Mouse (Mus musculus) hindbrain, embryonic 10.5 days (tissue): Measurements from ENCODE around the gene Thsd7b. TPM values are rescaled to one million over a fixed set of nuclear protein-coding genes. Genes with fewer than 3 reads are reported as not detected.
A peak's percentile ranks its signal among the peaks of the same experiment; 100 is the strongest.
"Not testable (repeated sequence)": the region's sequence is repeated elsewhere in the genome, so short reads cannot be mapped to it uniquely, and the experiment has no call there.

Experiments
- DNase-seq: peaks from one replicate; pipeline ENCODE4 v3.0.0-alpha.2; 2017; ENCODE audit warnings: low spot score
- H3K27ac ChIP-seq: fragments of 300-500 bp; sonication (generic); 2 replicates; pipeline ENCODE4 v1.5.1; 2016; ENCODE audit warnings: mild to moderate bottlenecking, moderate library complexity
- H3K27me3 ChIP-seq: fragments of 300-500 bp; sonication (generic); 2 replicates; pipeline ENCODE4 v1.6.1; 2016; ENCODE audit warnings: mild to moderate bottlenecking; ENCODE audit not compliant: poor library complexity, insufficient read depth, severe bottlenecking
- H3K36me3 ChIP-seq: fragments of 300-500 bp; sonication (generic); 2 replicates; pipeline ENCODE4 v1.6.1; 2016; ENCODE audit warnings: mild to moderate bottlenecking, moderate library complexity
- H3K4me1 ChIP-seq: fragments of 300-500 bp; sonication (generic); replicated peaks from 2 replicates; pipeline ENCODE4 v1.6.1; 2016; ENCODE audit warnings: mild to moderate bottlenecking
- H3K4me3 ChIP-seq: fragments of 300-500 bp; sonication (generic); 2 replicates; pipeline ENCODE4 v1.5.1; 2016; ENCODE audit warnings: mild to moderate bottlenecking, moderate library complexity
- H3K9me3 ChIP-seq: fragments of 300-500 bp; sonication (generic); 2 replicates; pipeline ENCODE4 v1.6.1; 2016; ENCODE audit warnings: mild to moderate bottlenecking, moderate library complexity
- WGBS: fragments of 180-500 bp; shearing (Covaris S2); methylation state at CpG from one replicate; pipeline ENCODE4 v1.1.7; 2016; 5-methylcytosine and 5-hydroxymethylcytosine counted together
- polyA plus RNA-seq: library from polyadenylated mRNA; unstranded; fragments of >200 nt; fragmentation: Nextera tagmentation; extraction: Ambion mirVana; gene quantifications from 2 replicates; pipeline ENCODE4 v1.2.1, GENCODE M21; 2016

Gene Thsd7b
- polyA plus RNA-seq, 1 experiment from 2014 or later = 7.6 TPM

- H3K4me1 ChIP-seq = peaks cover 18% of the 10 kb centered on the region
- no peak overlapping the region for H3K4me3 ChIP-seq
- DNase-seq = no peak
- 66% methylated on average over 4 of the region's 4 CpGs for WGBS
- H3K27ac ChIP-seq = no peak overlapping the region
- H3K36me3 ChIP-seq = no peaks in the 10 kb centered on the region
- H3K9me3 ChIP-seq = no peaks in the 10 kb centered on the region
- no peaks in the 10 kb centered on the region for H3K27me3 ChIP-seq
Observed at GRCm38 (mm10) chr1:129956625-129957024, 683.5 kb downstream of the Thsd7b start.

GRCm38 (mm10) chr1:129959352-129959751 is 686.2 kb downstream of the Thsd7b start:
- H3K4me3 ChIP-seq, H3K36me3 ChIP-seq, H3K9me3 ChIP-seq, DNase-seq, H3K27me3 ChIP-seq: not testable (repeated sequence)
- H3K27ac ChIP-seq = peak overlapping the region; percentile 53
- peaks cover 18% of the 10 kb centered on the region for H3K4me1 ChIP-seq
- WGBS = 35% methylated on average over 2 of the region's 2 CpGs

DNA sequence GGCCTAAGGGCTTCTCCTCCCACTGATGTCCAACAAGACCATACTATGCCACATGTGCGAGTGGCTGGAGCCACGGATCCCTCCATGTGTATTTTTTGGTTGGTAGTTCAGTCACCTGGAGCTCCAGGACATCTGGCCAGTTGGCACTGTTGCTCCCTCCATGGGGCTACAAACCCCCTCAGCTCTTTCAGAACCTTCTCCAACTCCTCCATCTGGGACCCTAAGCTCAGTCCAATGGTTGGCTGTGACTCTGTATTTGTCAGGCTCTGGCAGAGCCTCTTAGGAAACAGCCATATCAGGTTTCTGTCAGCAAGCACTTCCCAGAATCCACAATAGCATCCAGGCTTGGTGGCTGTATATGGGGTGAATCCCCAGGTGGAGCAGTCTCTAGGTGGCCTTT is 690.1 kb downstream of the Thsd7b start:
- 89% methylated on average over 2 of the region's 2 CpGs for WGBS
- peaks cover 9% of the 10 kb centered on the region; the same call in 1 of the 2 replicates for H3K4me1 ChIP-seq
- no peak for DNase-seq

DNA sequence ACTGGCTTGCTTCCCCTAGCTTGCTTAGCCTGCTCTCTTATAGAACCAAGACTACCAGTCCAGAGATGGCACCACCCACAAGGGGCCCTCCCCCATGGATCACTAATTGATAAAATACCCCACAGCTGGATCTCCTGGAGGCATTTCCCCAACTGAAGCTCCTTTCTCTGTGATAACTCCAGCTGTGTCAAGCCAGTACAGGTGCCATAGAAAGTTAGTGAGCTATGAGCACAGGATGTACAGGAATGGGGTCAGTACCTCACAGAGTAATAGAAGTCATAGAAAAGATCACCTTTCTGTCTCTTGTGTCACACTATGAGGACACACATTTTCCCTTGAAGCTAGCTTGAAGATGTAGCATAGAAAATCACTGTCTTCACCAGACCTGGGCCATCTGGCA is 716.1 kb downstream of the Thsd7b start:
- H3K36me3 ChIP-seq, H3K27ac ChIP-seq, H3K27me3 ChIP-seq, H3K4me3 ChIP-seq, H3K9me3 ChIP-seq, H3K4me1 ChIP-seq, DNase-seq: not testable (repeated sequence)

More for the DNA sequence above, 690.1 kb downstream of the Thsd7b start:
- Histone ChIP-seq H3K4me3 (no peak overlapping the region), H3K36me3 (no peaks in the 10 kb centered on the region), H3K9me3 (no peaks in the 10 kb centered on the region), H3K27ac (no peak overlapping the region), H3K27me3 (no peaks in the 10 kb centered on the region)

GRCm38 (mm10) chr1:129990821-129991220 is 717.7 kb downstream of the Thsd7b start:
- Histone ChIP-seq H3K27ac (no peak overlapping the region), H3K27me3 (no peaks in the 10 kb centered on the region), H3K4me3 (no peak overlapping the region), H3K9me3 (no peaks in the 10 kb centered on the region), H3K36me3 (no peaks in the 10 kb centered on the region), H3K4me1 (no peaks in the 10 kb centered on the region)
- 81% methylated on average over 2 of the region's 2 CpGs for WGBS
- no peak for DNase-seq

DNA sequence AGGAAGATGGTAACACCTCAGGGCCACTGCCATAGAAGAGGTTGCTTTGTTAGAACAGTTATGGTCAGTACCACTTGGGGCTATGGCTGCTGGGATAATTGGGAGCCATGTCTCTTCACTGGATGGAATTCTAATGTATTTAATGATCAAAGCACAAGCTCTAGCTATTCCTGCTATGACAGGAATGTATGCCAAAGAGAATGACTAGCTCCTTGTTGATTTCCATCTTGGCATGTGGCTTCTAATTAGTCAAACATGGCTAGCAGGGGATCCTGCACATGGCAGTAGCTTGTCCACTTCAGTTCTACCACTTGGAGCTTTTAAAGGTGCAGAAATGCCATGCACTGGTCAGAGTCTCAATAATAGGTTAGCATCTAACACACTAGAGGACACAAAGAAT is 781.9 kb downstream of the Thsd7b start:
- no peak for DNase-seq
- Histone ChIP-seq H3K4me1 (no peaks in the 10 kb centered on the region), H3K9me3 (no peaks in the 10 kb centered on the region), H3K27ac (no peak overlapping the region), H3K4me3 (no peak overlapping the region), H3K27me3 (no peaks in the 10 kb centered on the region), H3K36me3 (no peaks in the 10 kb centered on the region)

GRCm38 (mm10) chr1:130062105-130062504 is 789.0 kb downstream of the Thsd7b start:
- no peaks in the 10 kb centered on the region for H3K9me3 ChIP-seq
- H3K4me3 ChIP-seq = no peak overlapping the region
- H3K4me1 ChIP-seq = no peaks in the 10 kb centered on the region
- H3K27ac ChIP-seq = no peak overlapping the region
- H3K36me3 ChIP-seq = no peaks in the 10 kb centered on the region
- no peaks in the 10 kb centered on the region for H3K27me3 ChIP-seq
- DNase-seq = no peak

- H3K9me3 ChIP-seq = no peaks in the 10 kb centered on the region
- WGBS = 82% methylated on average over 3 of the region's 3 CpGs
- DNase-seq = no peak
- no peak overlapping the region for H3K4me3 ChIP-seq
- no peaks in the 10 kb centered on the region for H3K27me3 ChIP-seq
- H3K27ac ChIP-seq = no peak overlapping the region
- no peaks in the 10 kb centered on the region for H3K36me3 ChIP-seq
- H3K4me1 ChIP-seq = no peaks in the 10 kb centered on the region
Observed at GRCm38 (mm10) chr1:130066193-130066959, 793.3 kb downstream of the Thsd7b start.

DNA sequence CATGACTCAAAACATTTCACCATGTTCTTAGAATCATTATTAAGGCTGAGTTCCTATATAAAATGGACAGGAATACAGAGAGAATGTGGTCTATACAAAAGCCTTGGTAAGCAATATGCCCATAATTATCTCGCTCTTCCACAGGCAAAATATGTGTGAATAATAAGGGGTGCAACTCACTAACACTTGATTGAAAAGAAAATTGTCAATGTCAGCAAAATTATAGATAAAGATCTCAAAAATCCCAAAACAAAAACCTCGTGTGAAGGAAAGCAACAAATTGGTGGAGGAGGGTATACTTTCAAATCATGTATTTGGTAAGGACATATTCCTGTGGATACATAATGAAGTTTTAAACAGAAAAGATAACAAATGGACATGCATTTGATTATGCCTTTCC is 810.7 kb downstream of the Thsd7b start:
- Histone ChIP-seq H3K36me3 (no peaks in the 10 kb centered on the region), H3K27me3 (no peaks in the 10 kb centered on the region), H3K9me3 (no peaks in the 10 kb centered on the region), H3K4me3 (no peak overlapping the region), H3K4me1 (no peaks in the 10 kb centered on the region), H3K27ac (no peak overlapping the region)
- WGBS = 79% methylated on average over 2 of the region's 2 CpGs
- DNase-seq = no peak

GRCm38 (mm10) chr1:130085207-130085606 is 812.1 kb downstream of the Thsd7b start:
- Histone ChIP-seq H3K9me3 (no peaks in the 10 kb centered on the region), H3K27me3 (no peaks in the 10 kb centered on the region), H3K27ac (no peak overlapping the region), H3K4me1 (no peaks in the 10 kb centered on the region), H3K4me3 (no peak overlapping the region), H3K36me3 (no peaks in the 10 kb centered on the region)
- DNase-seq = no peak
- WGBS = 72% methylated on average over 3 of the region's 3 CpGs

DNA sequence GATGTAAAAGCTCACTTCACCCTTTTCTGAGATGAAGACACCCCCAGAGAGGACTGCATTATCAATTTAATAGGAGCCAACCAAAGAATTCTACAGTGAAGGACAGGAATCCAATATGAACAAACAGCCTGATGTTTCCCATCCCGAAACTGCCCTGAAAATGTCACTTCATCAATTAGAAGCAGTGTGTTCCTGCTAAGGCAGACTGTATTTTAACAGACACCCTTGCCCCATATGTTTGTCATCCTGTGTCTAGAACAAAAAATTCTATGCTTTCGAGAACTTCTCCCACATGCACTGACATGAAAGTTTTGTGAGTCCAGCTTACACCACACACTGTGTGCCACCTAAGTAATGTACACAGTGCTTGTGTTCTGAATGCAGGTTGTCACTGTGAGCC is 812.8 kb downstream of the Thsd7b start:
- Histone ChIP-seq H3K36me3 (no peaks in the 10 kb centered on the region), H3K4me3 (no peak overlapping the region), H3K27me3 (no peaks in the 10 kb centered on the region), H3K9me3 (no peaks in the 10 kb centered on the region), H3K27ac (no peak overlapping the region), H3K4me1 (no peaks in the 10 kb centered on the region)
- DNase-seq = no peak
- WGBS = 87% methylated on average over 2 of the region's 2 CpGs

DNA sequence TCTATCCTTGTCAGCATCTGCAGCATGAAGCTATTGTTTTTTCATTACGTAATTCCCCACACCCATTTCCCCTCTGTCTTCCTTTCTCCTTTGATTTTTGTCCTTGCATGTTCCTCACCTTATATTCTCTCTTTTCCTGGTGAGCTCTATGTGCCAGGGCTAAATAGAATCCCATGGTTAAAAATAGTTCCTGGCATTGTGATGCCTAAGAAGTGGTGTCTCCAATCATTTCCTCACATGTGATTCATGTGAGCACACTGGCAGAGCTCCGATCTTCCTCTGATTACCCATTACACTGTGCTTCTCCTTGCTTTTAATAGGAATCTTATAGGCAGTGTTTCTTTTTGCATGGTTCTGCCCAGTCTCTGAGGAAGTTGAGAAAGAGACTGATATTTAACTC is 826.1 kb downstream of the Thsd7b start:
- Histone ChIP-seq H3K27ac (no peak overlapping the region), H3K4me1 (no peaks in the 10 kb centered on the region)
- 85% methylated on average over 2 of the region's 2 CpGs for WGBS

GRCm38 (mm10) chr1:130112580-130113314 is 839.6 kb downstream of the Thsd7b start:
- H3K9me3 ChIP-seq = no peaks in the 10 kb centered on the region
- no peaks in the 10 kb centered on the region for H3K4me1 ChIP-seq
- no peaks in the 10 kb centered on the region for H3K27me3 ChIP-seq
- 84% methylated on average over 1 of the region's 1 CpGs for WGBS
- no peak overlapping the region for H3K4me3 ChIP-seq
- no peaks in the 10 kb centered on the region for H3K36me3 ChIP-seq
- DNase-seq = no peak
- H3K27ac ChIP-seq = no peak overlapping the region

More for the DNA sequence above, 826.1 kb downstream of the Thsd7b start:
- no peak for DNase-seq
- Histone ChIP-seq H3K9me3 (no peaks in the 10 kb centered on the region), H3K36me3 (no peaks in the 10 kb centered on the region), H3K4me3 (no peak overlapping the region), H3K27me3 (no peaks in the 10 kb centered on the region)
